Mouse (Mus musculus) heart, embryonic 15.5 days (tissue): ENCODE data around the gene Rnf135. TPM values are rescaled to one million over a fixed set of nuclear protein-coding genes. Genes with fewer than 3 reads are reported as not detected.
"Not testable (repeated sequence)": the region's sequence is repeated elsewhere in the genome, so short reads cannot be mapped to it uniquely, and the experiment has no call there.

Source experiments
- ATAC-seq: fragments of 200-750 bp; cut with Nextera tagmentation; replicated peaks from 2 replicates; pipeline ENCODE4 v1.8.0; 2017; ENCODE audit warnings: low read depth, moderate TSS enrichment; ENCODE audit not compliant: insufficient number of reproducible peaks, insufficient read depth, low FRiP score
- H3K27ac ChIP-seq: fragments of 300-500 bp; sonication (generic); 2 replicates; pipeline ENCODE4 v1.5.1; 2015; ENCODE audit warnings: mild to moderate bottlenecking, inconsistent platforms
- H3K27me3 ChIP-seq: fragments of 300-500 bp; sonication (generic); 2 replicates; pipeline ENCODE4 v1.6.1; 2015; ENCODE audit warnings: inconsistent platforms
- H3K36me3 ChIP-seq: fragments of 300-500 bp; sonication (generic); 2 replicates; pipeline ENCODE4 v1.6.1; 2015; ENCODE audit warnings: mild to moderate bottlenecking, inconsistent platforms
- H3K4me1 ChIP-seq: fragments of 300-500 bp; sonication (generic); replicated peaks from 2 replicates; pipeline ENCODE4 v1.6.1; 2015; ENCODE audit warnings: inconsistent platforms
- H3K4me2 ChIP-seq: fragments of 300-500 bp; sonication (generic); 2 replicates; pipeline ENCODE4 v1.6.1; 2015; ENCODE audit warnings: inconsistent platforms, mild to moderate bottlenecking, moderate library complexity
- H3K4me3 ChIP-seq: fragments of 300-500 bp; sonication (generic); 2 replicates; pipeline ENCODE4 v1.5.1; 2015; ENCODE audit warnings: mild to moderate bottlenecking, inconsistent platforms
- H3K9ac ChIP-seq: fragments of 300-500 bp; sonication (generic); 2 replicates; pipeline ENCODE4 v1.6.1; 2015; ENCODE audit warnings: mild to moderate bottlenecking, inconsistent platforms
- H3K9me3 ChIP-seq: fragments of 300-500 bp; sonication (generic); replicated peaks from 2 replicates; pipeline ENCODE4 v1.6.1; 2016; ENCODE audit warnings: inconsistent platforms
- WGBS: fragments of 180-500 bp; shearing (Covaris S2); methylation state at CpG from one replicate; pipeline ENCODE4 v1.1.7; 2015; ENCODE audit warnings: mixed read lengths; 5-methylcytosine and 5-hydroxymethylcytosine counted together
- polyA plus RNA-seq: library from polyadenylated mRNA; unstranded; fragments of >200 nt; fragmentation: Nextera tagmentation; extraction: Ambion mirVana; gene quantifications from 2 replicates; pipeline ENCODE4 v1.2.1, GENCODE M21; 2015

Rnf135 gene
- polyA plus RNA-seq: 11.5 and 13.0 TPM in 2 replicates

DNA sequence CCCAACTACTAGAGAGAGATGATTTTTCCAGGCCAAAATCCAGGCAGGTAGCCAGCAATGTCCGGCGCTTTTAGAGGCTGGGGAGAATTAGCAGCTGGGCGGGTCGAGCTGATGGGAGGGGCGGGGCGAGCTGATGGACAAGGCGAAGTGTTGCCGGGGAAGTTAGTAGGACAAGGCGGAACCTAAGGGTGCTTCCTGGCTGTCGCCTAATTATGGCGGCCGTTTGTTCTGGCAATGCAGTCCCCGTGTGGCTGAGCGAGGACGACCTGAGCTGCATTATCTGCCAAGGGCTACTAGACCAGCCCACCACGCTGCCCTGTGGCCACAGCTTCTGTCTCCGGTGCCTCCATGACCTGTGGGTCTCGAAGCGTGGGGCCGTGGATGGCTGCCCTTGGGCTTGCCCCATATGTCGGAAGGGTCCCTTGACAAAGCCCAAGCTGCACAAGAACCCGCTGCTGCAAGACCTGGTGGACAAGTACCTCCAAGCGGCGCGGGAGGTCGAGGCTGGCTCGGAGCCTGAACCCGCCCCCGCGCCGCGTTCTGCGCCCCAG, at the start of gene Rnf135:
Gene Rnf135 (plus strand): TSS at position 147 of the 551 bp plus-strand sequence.
- no peaks in the 10 kb centered on the region for H3K9me3 ChIP-seq
- H3K36me3 ChIP-seq: no peaks in the 10 kb centered on the region
- peak within 1 kb of the TSS; percentile 86 for H3K4me3 ChIP-seq
- peak within 1 kb of the TSS; percentile 70 for H3K4me2 ChIP-seq
- ATAC-seq: peak; percentile 93
- H3K27me3 ChIP-seq: no peaks in the 10 kb centered on the region
- peak within 1 kb of the TSS; percentile 93 for H3K27ac ChIP-seq
- peak within 1 kb of the TSS; percentile 93 for H3K9ac ChIP-seq
- H3K4me1 ChIP-seq: peaks cover 12% of the 10 kb centered on the region
- under 1% methylated on average over 33 of the region's 33 CpGs for WGBS

DNA sequence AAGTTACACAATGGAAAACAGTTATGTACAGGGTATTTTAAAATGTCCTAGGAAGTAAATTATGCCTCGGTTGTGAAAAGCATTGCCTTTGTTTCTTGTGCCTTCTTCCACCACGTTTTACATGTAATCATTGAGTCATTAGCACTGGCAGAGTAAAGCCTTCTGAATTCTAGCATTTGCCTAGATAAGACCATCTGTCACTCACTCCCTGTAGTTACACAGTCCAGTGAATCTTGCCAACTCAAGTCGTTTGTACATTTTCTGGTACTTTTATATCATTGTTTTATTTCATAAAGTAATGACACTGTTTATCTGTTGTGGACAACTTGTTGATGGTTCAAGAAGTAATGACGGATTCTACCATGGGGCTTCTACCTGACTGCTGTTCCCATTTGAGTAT, 48.9 kb upstream of the Rnf135 start:
- WGBS: 63% methylated on average over 4 of the region's 4 CpGs
- no peak overlapping the region for H3K4me3 ChIP-seq
- peaks cover 56% of the 10 kb centered on the region for H3K36me3 ChIP-seq
- H3K27me3 ChIP-seq: no peaks in the 10 kb centered on the region
- H3K9me3 ChIP-seq: no peaks in the 10 kb centered on the region
- H3K27ac ChIP-seq: no peak overlapping the region
- ATAC-seq: no peak
- no peak overlapping the region for H3K9ac ChIP-seq
- no peak overlapping the region for H3K4me2 ChIP-seq
- no peaks in the 10 kb centered on the region for H3K4me1 ChIP-seq

DNA sequence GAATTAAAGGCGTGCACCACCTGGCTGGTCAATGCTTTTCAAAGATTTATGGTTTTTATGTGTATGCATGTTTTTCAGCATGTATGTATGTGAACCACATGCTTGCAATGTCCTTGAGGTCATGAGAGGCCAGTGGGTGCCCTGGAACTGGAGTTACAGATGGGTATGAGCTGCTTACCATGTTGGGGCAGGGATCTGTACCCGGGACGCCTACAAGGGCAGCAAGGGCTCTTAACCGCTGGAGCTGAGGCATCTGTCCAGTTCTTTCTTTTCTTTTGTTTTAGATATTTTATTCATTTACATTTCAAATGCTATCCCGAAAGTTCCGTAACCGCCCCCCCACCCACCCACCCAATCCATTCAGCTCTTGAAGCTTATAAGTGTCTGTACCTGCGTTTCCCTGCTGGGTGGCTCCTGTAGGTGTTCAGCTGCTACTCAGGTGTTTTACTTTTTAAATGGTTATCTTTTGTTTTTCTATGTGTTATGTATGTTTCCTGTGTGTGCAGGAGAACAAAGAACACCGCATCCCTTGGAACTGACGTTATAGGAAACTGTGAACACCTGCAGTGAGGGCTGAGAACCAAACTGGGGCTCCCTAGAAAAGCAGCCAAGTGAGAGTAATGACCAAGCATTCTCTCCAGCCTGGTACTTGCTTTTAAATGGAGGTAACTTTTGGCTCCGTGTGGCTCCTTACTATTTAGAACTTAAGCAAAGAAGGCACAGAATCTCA, 47.5 kb upstream of the Rnf135 start:
- no peaks in the 10 kb centered on the region for H3K9me3 ChIP-seq
- no peaks in the 10 kb centered on the region for H3K27me3 ChIP-seq
- H3K9ac ChIP-seq: no peak overlapping the region
- no peak overlapping the region for H3K4me3 ChIP-seq
- no peak overlapping the region for H3K27ac ChIP-seq
- no peak for ATAC-seq
- peaks cover 56% of the 10 kb centered on the region for H3K36me3 ChIP-seq
- H3K4me1 ChIP-seq: peaks cover 3% of the 10 kb centered on the region
- 88% methylated on average over 11 of the region's 11 CpGs for WGBS
- H3K4me2 ChIP-seq: no peak overlapping the region

DNA sequence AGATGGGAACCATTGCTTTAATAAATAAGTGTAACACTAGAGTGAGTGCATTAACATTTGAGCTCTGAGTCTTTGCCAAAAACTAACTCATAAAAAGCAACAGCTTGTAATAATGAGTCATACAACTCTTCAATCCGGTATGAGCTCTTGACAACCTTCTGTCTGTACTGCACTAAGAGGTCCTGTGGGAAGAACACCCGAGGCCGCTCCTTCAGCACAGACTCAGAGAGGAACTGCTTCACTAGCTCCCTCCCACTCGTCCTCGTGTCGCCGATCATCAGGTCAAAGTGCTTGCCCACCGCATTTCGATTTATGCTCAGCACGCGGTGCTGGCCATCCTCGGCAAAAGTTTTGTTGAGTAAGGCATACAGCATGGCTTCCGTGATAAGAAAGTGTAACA, 46.9 kb upstream of the Rnf135 start:
- peaks cover 4% of the 10 kb centered on the region for H3K4me1 ChIP-seq
- peaks cover 51% of the 10 kb centered on the region for H3K36me3 ChIP-seq
- no peak overlapping the region for H3K9ac ChIP-seq
- no peak for ATAC-seq
- 87% methylated on average over 13 of the region's 13 CpGs for WGBS
- H3K27me3 ChIP-seq: no peaks in the 10 kb centered on the region
- no peak overlapping the region for H3K27ac ChIP-seq
- no peak overlapping the region for H3K4me2 ChIP-seq
- H3K4me3 ChIP-seq: no peak overlapping the region
- H3K9me3 ChIP-seq: no peaks in the 10 kb centered on the region

DNA sequence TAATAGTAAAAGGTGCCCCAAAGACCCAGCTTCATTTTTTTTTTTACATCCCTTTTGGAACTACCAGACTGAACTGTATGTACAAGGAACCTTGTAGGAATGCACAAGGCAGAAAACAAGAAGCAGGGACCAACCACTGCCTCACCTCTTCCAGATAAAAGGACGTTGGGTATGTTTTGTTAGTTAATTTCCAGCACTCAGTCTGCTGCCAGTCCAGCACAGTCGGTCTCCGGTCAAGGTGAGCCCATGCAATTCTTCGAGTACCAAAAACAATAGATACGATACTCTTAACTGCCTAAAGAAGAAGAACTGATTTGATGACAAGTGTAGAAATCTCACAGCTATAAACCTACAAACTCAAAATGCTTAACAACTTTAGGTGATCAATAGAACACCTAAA, 45.9 kb upstream of the Rnf135 start:
- peaks cover 41% of the 10 kb centered on the region for H3K36me3 ChIP-seq
- 87% methylated on average over 5 of the region's 5 CpGs for WGBS
- no peaks in the 10 kb centered on the region for H3K9me3 ChIP-seq
- no peak overlapping the region for H3K27ac ChIP-seq
- no peak overlapping the region for H3K9ac ChIP-seq
- no peak overlapping the region for H3K4me2 ChIP-seq
- ATAC-seq: no peak
- peaks cover 8% of the 10 kb centered on the region for H3K4me1 ChIP-seq
- H3K4me3 ChIP-seq: no peak overlapping the region
- no peaks in the 10 kb centered on the region for H3K27me3 ChIP-seq

DNA sequence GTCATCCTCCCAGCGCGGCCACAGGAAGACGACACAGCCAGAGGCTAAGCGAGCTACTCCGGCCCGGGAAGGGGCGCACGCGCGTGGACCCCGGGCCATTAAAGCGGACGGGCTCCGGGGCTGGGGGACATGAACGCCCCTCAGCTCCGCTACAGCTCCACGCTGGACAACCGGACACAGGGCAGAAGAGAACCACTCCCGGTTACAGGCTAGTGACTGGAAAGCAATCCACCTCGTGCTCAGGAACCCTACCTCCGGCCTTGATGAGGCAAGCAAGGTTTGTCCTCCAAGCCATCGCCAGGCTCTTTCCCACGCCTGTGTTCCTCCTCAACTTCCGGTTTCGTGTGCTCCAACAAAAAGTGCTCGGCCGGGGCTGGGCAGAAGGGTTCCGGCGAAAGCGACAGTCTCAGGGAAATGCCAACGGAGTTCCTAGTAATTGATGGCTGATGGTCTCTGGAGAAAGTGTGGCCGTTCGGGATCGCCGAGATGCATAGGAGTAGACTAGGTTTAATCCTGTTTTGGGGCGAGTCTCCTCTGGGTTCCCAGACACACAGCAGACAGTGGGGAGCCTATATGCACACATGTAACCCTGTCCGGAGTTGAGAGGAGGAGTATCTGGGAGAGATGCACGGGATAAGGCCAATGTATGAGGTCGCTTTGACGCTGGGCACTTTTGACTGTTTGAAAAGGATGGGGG, 41.7 kb upstream of the Rnf135 start, which contains the start of gene Tefm:
Gene Tefm (minus strand): TSS at position 351 of the 697 bp plus-strand sequence.
- ATAC-seq: peak; percentile 82
- H3K4me3 ChIP-seq: peak within 1 kb of the TSS; percentile 66
- H3K9me3 ChIP-seq: no peaks in the 10 kb centered on the region
- peak within 1 kb of the TSS; percentile 81 for H3K27ac ChIP-seq
- H3K4me2 ChIP-seq: peak within 1 kb of the TSS; percentile 83
- H3K4me1 ChIP-seq: peaks cover 12% of the 10 kb centered on the region
- H3K27me3 ChIP-seq: no peaks in the 10 kb centered on the region
- H3K9ac ChIP-seq: peak within 1 kb of the TSS; percentile 72
- WGBS: under 1% methylated on average over 40 of the region's 40 CpGs
- H3K36me3 ChIP-seq: peaks cover 21% of the 10 kb centered on the region

DNA sequence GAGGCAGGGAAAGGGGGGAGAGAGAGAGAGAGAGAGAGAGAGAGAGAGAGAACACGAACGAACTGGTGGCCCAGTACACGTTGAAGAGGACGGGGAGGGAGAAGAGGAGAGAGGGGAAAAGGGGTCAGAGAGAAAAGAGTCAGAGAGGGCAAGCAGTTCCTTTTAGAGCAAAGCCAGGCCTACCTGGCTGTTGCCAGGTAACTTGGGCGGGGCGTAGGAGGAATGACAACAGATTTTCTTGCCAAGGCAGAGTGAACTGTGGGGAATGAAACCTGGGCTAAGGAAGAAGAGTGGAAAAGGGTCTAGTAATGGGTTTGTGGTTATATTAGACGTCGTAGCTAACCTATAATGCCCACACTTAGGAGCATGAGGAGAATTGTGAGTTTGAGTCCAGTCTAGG, 40.8 kb upstream of the Rnf135 start:
- Histone ChIP-seq H3K27ac (no peak overlapping the region), H3K9me3 (no peaks in the 10 kb centered on the region), H3K27me3 (no peaks in the 10 kb centered on the region), H3K4me3 (peak overlapping the region; percentile 66), H3K4me1 (peaks cover 12% of the 10 kb centered on the region), H3K9ac (peak overlapping the region; percentile 72; the same call in 1 of the 2 replicates), H3K4me2 (peak overlapping the region; percentile 83), H3K36me3 (peaks cover 17% of the 10 kb centered on the region)
- WGBS: 47% methylated on average over 8 of the region's 8 CpGs
- no peak for ATAC-seq

DNA sequence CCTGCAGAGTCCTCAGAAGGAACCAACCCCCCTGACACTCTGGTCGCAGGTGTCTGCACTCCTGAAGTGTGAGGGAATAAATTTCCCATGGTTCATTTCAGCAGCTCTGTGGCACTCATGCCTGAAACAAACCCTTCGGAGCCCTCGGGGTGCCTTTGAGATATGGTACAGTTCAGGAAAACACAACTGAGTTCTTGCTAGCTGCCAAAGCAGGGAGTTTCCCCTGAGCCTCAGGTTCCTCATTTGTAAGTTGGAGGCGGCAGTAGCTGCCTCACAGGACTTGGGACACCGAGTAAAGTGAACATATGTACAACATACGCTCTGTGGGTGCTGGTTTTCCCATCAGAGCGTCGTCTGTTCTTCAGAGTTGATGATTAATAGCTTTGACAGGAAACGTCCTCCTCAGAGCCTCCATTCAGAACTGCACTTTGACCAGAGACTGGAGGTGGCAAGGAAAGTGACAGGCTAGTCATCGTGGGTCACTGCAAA, 37.8 kb upstream of the Rnf135 start:
- Histone ChIP-seq H3K9ac (no peak overlapping the region), H3K4me2 (no peak overlapping the region), H3K4me3 (no peak overlapping the region), H3K27ac (0 out of 2 replicates have a peak overlapping the region, but pooled peaks have one; percentile 27), H3K9me3 (no peaks in the 10 kb centered on the region), H3K4me1 (peaks cover 12% of the 10 kb centered on the region), H3K27me3 (no peaks in the 10 kb centered on the region), H3K36me3 (no peaks in the 10 kb centered on the region)
- 41% methylated on average over 10 of the region's 10 CpGs for WGBS
- no peak for ATAC-seq

DNA sequence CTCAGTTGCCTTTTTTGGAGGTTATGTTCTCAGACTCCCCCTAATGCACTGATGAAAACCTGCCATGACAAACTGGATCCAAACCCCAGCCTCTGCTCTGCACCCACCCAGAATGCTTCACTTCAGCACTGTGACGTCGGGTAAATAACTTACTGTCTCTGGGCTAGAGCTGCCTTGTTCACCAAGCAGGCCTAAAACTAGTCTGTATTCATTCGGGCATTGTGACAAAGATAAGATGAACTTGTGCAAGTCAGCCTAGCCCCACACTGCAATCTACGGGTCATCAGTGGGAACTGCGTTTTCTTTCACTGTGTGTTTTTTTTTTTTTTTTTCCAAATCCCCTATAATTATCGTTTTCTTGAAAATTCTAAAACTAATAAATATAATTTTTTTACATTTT, 35.9 kb upstream of the Rnf135 start:
- peaks cover 4% of the 10 kb centered on the region for H3K4me1 ChIP-seq
- H3K36me3 ChIP-seq: no peaks in the 10 kb centered on the region
- WGBS: 66% methylated on average over 6 of the region's 6 CpGs
- no peak overlapping the region for H3K9ac ChIP-seq
- no peak overlapping the region for H3K27ac ChIP-seq
- H3K4me3 ChIP-seq: no peak overlapping the region
- H3K27me3 ChIP-seq: peaks cover 6% of the 10 kb centered on the region; the same call in 1 of the 2 replicates
- no peaks in the 10 kb centered on the region for H3K9me3 ChIP-seq
- no peak for ATAC-seq
- no peak overlapping the region for H3K4me2 ChIP-seq

DNA sequence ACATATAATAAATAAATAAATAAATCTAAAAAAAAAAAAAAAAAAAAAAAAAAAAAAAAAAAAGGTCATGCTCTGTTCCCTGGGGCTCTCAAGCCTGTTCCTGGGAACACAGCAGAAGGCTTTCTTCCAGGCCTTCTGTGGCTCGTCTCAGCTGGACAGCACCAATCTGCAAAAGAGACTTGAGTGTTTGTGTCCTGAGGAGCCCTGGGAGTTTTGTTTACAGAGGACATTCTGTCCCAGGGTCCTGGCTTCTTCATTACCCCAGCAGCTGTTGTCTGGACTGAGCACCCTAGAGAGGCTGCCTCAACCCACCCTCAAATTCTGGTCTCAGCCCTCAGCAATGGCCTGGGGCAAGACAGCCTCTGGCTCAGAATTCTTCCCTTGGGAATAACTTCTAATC, 35.3 kb upstream of the Rnf135 start:
- H3K4me1 ChIP-seq: no peaks in the 10 kb centered on the region; the same call in 1 of the 2 replicates
- H3K9me3 ChIP-seq: no peaks in the 10 kb centered on the region
- H3K27ac ChIP-seq: no peak overlapping the region
- H3K4me3 ChIP-seq: no peak overlapping the region
- peaks cover 9% of the 10 kb centered on the region; the same call in 1 of the 2 replicates for H3K27me3 ChIP-seq
- no peak for ATAC-seq
- no peak overlapping the region for H3K9ac ChIP-seq
- H3K36me3 ChIP-seq: no peaks in the 10 kb centered on the region
- 22% methylated on average over 1 of the region's 1 CpGs for WGBS
- no peak overlapping the region for H3K4me2 ChIP-seq

DNA sequence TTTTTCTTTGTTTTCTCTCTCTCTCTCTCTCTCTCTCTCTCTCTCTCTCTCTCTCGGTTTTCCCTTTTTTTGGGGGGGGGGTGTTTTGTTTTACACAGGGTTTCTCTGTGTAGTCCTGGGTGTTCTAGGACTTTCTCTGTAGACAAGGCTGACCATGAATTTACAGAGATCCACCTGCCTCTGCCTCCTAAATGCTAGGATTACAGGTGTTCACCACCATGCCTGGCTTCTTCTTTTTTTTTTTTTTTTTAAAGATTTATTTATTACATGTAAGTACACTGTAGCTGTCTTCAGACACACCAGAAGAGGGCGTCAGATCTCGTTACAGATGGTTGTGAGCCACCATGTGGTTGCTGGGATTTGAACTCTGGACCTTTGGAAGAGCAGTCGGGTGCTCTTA, 34.7 kb upstream of the Rnf135 start:
- H3K4me3 ChIP-seq, H3K27ac ChIP-seq, H3K9ac ChIP-seq, H3K9me3 ChIP-seq, H3K4me1 ChIP-seq, ATAC-seq, H3K4me2 ChIP-seq, H3K36me3 ChIP-seq: not testable (repeated sequence)
- 69% methylated on average over 2 of the region's 4 CpGs for WGBS
- peaks cover 15% of the 10 kb centered on the region for H3K27me3 ChIP-seq
